29 mouse cellular contexts compared by ENCODE assay signal in the genomic region with DNA sequence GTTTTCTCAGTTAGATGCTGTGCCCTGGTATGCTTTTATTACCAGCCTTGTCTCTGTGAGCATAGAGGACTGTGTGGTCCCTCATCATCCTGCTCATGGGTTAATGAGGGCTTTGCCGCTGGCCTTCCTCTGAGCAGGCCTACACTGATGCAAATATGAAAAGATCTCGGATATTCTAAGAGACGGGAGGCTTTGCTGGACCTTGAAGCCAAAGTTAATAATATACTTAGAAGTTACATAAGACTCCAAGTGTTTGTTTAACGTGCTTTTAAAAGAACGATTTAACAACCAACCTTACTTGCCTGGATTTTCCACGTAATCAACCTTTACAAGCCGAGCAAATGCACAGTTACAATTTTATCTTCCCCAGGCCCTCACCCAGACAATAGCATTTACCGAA. TPM values are rescaled to one million over a fixed set of nuclear protein-coding genes. Genes with fewer than 3 reads are reported as not detected.
DNase-seq lines count a peak whose midpoint lies in the region; ATAC-seq and TF ChIP-seq lines count a peak whose summit lies in the region.
"Had no signal": no experiment of that assay in that cellular context is flagged by ENCODE, and none has a peak within 500 bp of the region (broad histone marks: within the 10 kb centered on the region; RNA-seq: fewer than 3 reads in every experiment).

No protein-coding gene starts in this region.

- no peak overlapping the region for H3K4me2 ChIP-seq in heart, embryonic 12.5 days
- no peak overlapping the region for H3K4me2 ChIP-seq in lung, embryonic 16.5 days (ENCODE audit: low read depth, low read length)
- H3K4me2 ChIP-seq: embryonic facial prominence, embryonic 15.5 days; forebrain, embryonic 15.5 days; hindbrain, embryonic 12.5 days; midbrain, embryonic 12.5 days had no signal

- no peak for ATAC-seq in heart, embryonic 12.5 days (ENCODE audit: insufficient number of reproducible peaks, low FRiP score)
- peak; percentile 66 for ATAC-seq in lung, embryonic 16.5 days (ENCODE audit: low read depth)
- ATAC-seq: activated CD4-positive, CD25-positive, alpha-beta regulatory T cell, adult 4 months; forebrain, embryonic 15.5 days had no signal

- TF ChIP-seq POLR2A in heart, adult 2 months (IDR thresholded peaks at IDR 0.05; ENCODE audit: insufficient read depth, low read depth, low read length) = no peak

- H3K9me3 ChIP-seq in heart, embryonic 10.5 days = no peaks in the 10 kb centered on the region
- H3K9me3 ChIP-seq in heart, embryonic 12.5 days (replicated peaks) = no peaks in the 10 kb centered on the region
- H3K9me3 ChIP-seq in lung, embryonic 16.5 days (ENCODE audit: control insufficient read depth, low read length) = no peaks in the 10 kb centered on the region
- H3K9me3 ChIP-seq: embryonic facial prominence, embryonic 15.5 days; forebrain, embryonic 15.5 days; hindbrain, embryonic 12.5 days; midbrain, embryonic 12.5 days had no signal

- H3K4me1 ChIP-seq in heart, embryonic 10.5 days = no peaks in the 10 kb centered on the region
- no peaks in the 10 kb centered on the region for H3K4me1 ChIP-seq in heart, embryonic 12.5 days (replicated peaks)
- no peaks in the 10 kb centered on the region for H3K4me1 ChIP-seq in lung, embryonic 16.5 days (replicated peaks; ENCODE audit: control insufficient read depth, insufficient read depth, low read length)
- no peaks in the 10 kb centered on the region for H3K4me1 ChIP-seq in heart, adult 2 months (ENCODE audit: control insufficient read depth, insufficient read depth, low read length)
- H3K4me1 ChIP-seq: embryonic facial prominence, embryonic 15.5 days had no signal

- no peaks in the 10 kb centered on the region for H3K27me3 ChIP-seq in heart, embryonic 10.5 days (ENCODE audit: insufficient read depth, poor library complexity, severe bottlenecking)
- H3K27me3 ChIP-seq in heart, embryonic 12.5 days (replicated peaks) = no peaks in the 10 kb centered on the region
- H3K27me3 ChIP-seq in lung, embryonic 16.5 days (ENCODE audit: control insufficient read depth, insufficient read depth, low read depth, low read length) = no peaks in the 10 kb centered on the region
- no peaks in the 10 kb centered on the region for H3K27me3 ChIP-seq in heart, adult 2 months (ENCODE audit: control insufficient read depth, insufficient read depth, low read length)
- H3K27me3 ChIP-seq: embryonic facial prominence, embryonic 15.5 days; forebrain, embryonic 15.5 days; hindbrain, embryonic 12.5 days; midbrain, embryonic 12.5 days had no signal

- 87% methylated on average over 8 of the region's 8 CpGs for WGBS in heart, embryonic 10.5 days
- WGBS in heart, embryonic 12.5 days = 79% methylated on average over 8 of the region's 8 CpGs
- WGBS in lung, embryonic 16.5 days = 63% methylated on average over 8 of the region's 8 CpGs
- 85% methylated on average over 8 of the region's 8 CpGs for WGBS in heart, adult 2 months

- H3K79me2 ChIP-seq in heart, adult 2 months (replicated peaks; ENCODE audit: control insufficient read depth, insufficient read depth, low read length) = no peaks in the 10 kb centered on the region

- no peak for TF ChIP-seq EP300 in heart, adult 2 months (IDR thresholded peaks at IDR 0.05; ENCODE audit: insufficient read depth, low read depth, low read length)

- peak; percentile 24 for DNase-seq in heart, embryonic 10.5 days (ENCODE audit: low spot score)
- no peak for DNase-seq in lung, postnatal 14 days
- peak; percentile 66 for DNase-seq in kidney, adult 9 months
- DNase-seq in kidney, postnatal 36 days = peak; percentile 31 to 42
- DNase-seq in heart, adult 2 months = no peak
- no peak for DNase-seq in embryo, embryonic 10 days (ENCODE audit: low spot score)
- DNase-seq: adrenal gland, adult 8-10 months; cerebellum, adult 8-10 months; cerebellum, postnatal 36 days; heart, adult 11 months; layer of hippocampus, postnatal 36 days; lung, postnatal 10 days had no signal

- TF ChIP-seq CTCF in heart, adult 2 months (IDR thresholded peaks at IDR 0.05) = no peak

- no peak overlapping the region for H3K27ac ChIP-seq in heart, embryonic 10.5 days
- no peak overlapping the region for H3K27ac ChIP-seq in heart, embryonic 12.5 days (ENCODE audit: poor library complexity, severe bottlenecking)
- H3K27ac ChIP-seq in lung, embryonic 16.5 days (ENCODE audit: low read length) = no peak overlapping the region
- no peak overlapping the region for H3K27ac ChIP-seq in heart, adult 2 months
- H3K27ac ChIP-seq: embryonic facial prominence, embryonic 15.5 days; forebrain, embryonic 15.5 days; hindbrain, embryonic 12.5 days; layer of hippocampus, adult 2 months; liver, embryonic 14.5 days; midbrain, embryonic 12.5 days had no signal

- no peak overlapping the region for H3K4me3 ChIP-seq in heart, embryonic 10.5 days
- no peak overlapping the region for H3K4me3 ChIP-seq in heart, embryonic 12.5 days
- no peak overlapping the region for H3K4me3 ChIP-seq in lung, embryonic 16.5 days (ENCODE audit: low read length)
- no peak overlapping the region for H3K4me3 ChIP-seq in heart, adult 2 months
- H3K4me3 ChIP-seq: embryonic facial prominence, embryonic 15.5 days; forebrain, embryonic 15.5 days; hindbrain, embryonic 12.5 days; layer of hippocampus, adult 2 months; midbrain, embryonic 12.5 days had no signal

- H3K9ac ChIP-seq in heart, embryonic 12.5 days = no peak overlapping the region
- H3K9ac ChIP-seq in lung, embryonic 16.5 days (ENCODE audit: low read length) = no peak overlapping the region
- H3K9ac ChIP-seq in heart, adult 2 months (ENCODE audit: low read depth, low read length) = no peak overlapping the region
- H3K9ac ChIP-seq: embryonic facial prominence, embryonic 15.5 days; forebrain, embryonic 15.5 days; hindbrain, embryonic 12.5 days; liver, embryonic 14.5 days; midbrain, embryonic 12.5 days had no signal

- intact Hi-C loops in heart, adult 2 months (cut with DNase I) = no loop called here

- no peaks in the 10 kb centered on the region for H3K36me3 ChIP-seq in heart, embryonic 10.5 days
- no peaks in the 10 kb centered on the region for H3K36me3 ChIP-seq in heart, embryonic 12.5 days
- no peaks in the 10 kb centered on the region for H3K36me3 ChIP-seq in lung, embryonic 16.5 days (ENCODE audit: control insufficient read depth, insufficient read depth, low read length)
- H3K36me3 ChIP-seq in heart, adult 2 months (ENCODE audit: control insufficient read depth, insufficient read depth, low read length) = no peaks in the 10 kb centered on the region
- H3K36me3 ChIP-seq: embryonic facial prominence, embryonic 15.5 days; forebrain, embryonic 15.5 days; hindbrain, embryonic 12.5 days; midbrain, embryonic 12.5 days had no signal

RNA-seq across cellular contexts. Expression of a gene that starts 15.1 kb away (rescaled TPM):
- polyA plus RNA-seq in heart, embryonic 10.5 days (2016; fragmentation: Nextera tagmentation; extraction: Ambion mirVana) = not detected in 2 replicates
- 0.08 TPM in 1 of 2 replicates, not detected in the other for polyA plus RNA-seq in heart, embryonic 12.5 days (2016; fragmentation: Nextera tagmentation; extraction: Ambion mirVana)
- polyA plus RNA-seq in lung, embryonic 16.5 days (2015; fragmentation: Nextera tagmentation; extraction: Ambion mirVana) = 0.10 and 0.23 TPM in 2 replicates
- not detected for total RNA-seq in heart, adult 2 months (2021)
- polyA plus RNA-seq in heart, adult 2 months (2012; rRNA removed) = 0.09 TPM in 1 of 2 replicates, not detected in the other
- total RNA-seq: heart, postnatal 25 days; megakaryocyte, adult 5-6 weeks; monocyte, adult 5-6 weeks; neutrophil, adult 5-6 weeks had no signal
- polyA plus RNA-seq: activated CD4-positive, CD25-positive, alpha-beta regulatory T cell, adult 4 months; embryonic facial prominence, embryonic 15.5 days; heart, embryonic 14.5 days; limb, embryonic 11.5 days; liver, embryonic 14.5 days; small intestine, adult 2 months; thymus, postnatal 0 days had no signal

Comparison
In these comparisons a context has a peak if more than half of its experiments do, and no peak if none do; other contexts are left out.
1. DNase-seq: peak in heart, embryonic 10.5 days (single experiment), kidney, adult 9 months (single experiment) and kidney, postnatal 36 days (2 of 2); none in lung, postnatal 14 days (single experiment), heart, adult 2 months (0 of 2) and embryo, embryonic 10 days (single experiment).